Mouse (Mus musculus): ENCODE results near the gene Olfr1442. TPM values are rescaled to one million over a fixed set of nuclear protein-coding genes. Genes with fewer than 3 reads are reported as not detected.

The Olfr1442 gene
- total RNA-seq, 2 experiments from 2014 or later, result not detected

GRCm38 (mm10) chr19:12725851-12726250 is 55.6 kb downstream of the Olfr1442 start:
- no peak for DNase-seq
- intact Hi-C loops (cut with DNase I; ENCODE audit: low total_unique reads), result loop anchor here (5.0 to 10.0 kb wide), 2 partner anchors 79 to 96 kb away; no protein-coding TSS in a partner anchor

Other genes starting within 250 kb of the Olfr1442 start
- not detected for gene Pfpl, start 242.5 kb upstream of the Olfr1442 start, total RNA-seq (2021)
- 1 to 10 TPM; 1.5 to 1.6 TPM for gene Mpeg1, start 209.7 kb upstream of the Olfr1442 start, total RNA-seq (2021)
- 10 to 100 TPM; 10.1 to 14.1 TPM for gene Dtx4, start 169.0 kb upstream of the Olfr1442 start, total RNA-seq (2021)
- 1 to 10 TPM; 3.9 to 5.5 TPM for gene Fam111a, start 124.7 kb upstream of the Olfr1442 start, total RNA-seq (2021)
- not detected for gene Gm4952, start 70.5 kb upstream of the Olfr1442 start, total RNA-seq (2021)
- gene Glyat, start 37.1 kb upstream of the Olfr1442 start, total RNA-seq (2021), result under 1 TPM in 1 of 2 experiments, not detected in 1; 0.06 TPM
- gene Olfr1443, start 7.7 kb downstream of the Olfr1442 start, total RNA-seq (2021), result not detected
- gene Keg1, start 25.3 kb downstream of the Olfr1442 start, total RNA-seq (2021), result not detected
- 1 to 10 TPM; 2.3 to 4.3 TPM for gene Cntf, start 95.2 kb downstream of the Olfr1442 start, total RNA-seq (2021)
- 10 to 100 TPM; 61.0 to 64.6 TPM for gene Zfp91, start 125.7 kb downstream of the Olfr1442 start, total RNA-seq (2021)
- gene Lpxn, start 125.8 kb downstream of the Olfr1442 start, total RNA-seq (2021), result under 1 TPM; 0.49 to 0.68 TPM
- not detected for gene Gm5244, start 176.2 kb downstream of the Olfr1442 start, total RNA-seq (2021)
- not detected for gene Olfr1444, start 186.8 kb downstream of the Olfr1442 start, total RNA-seq (2021)
- not detected for gene Olfr1445, start 213.4 kb downstream of the Olfr1442 start, total RNA-seq (2021)
- gene Olfr1446, start 223.1 kb downstream of the Olfr1442 start, total RNA-seq (2021), result not detected
- gene Olfr1447, start 233.3 kb downstream of the Olfr1442 start, total RNA-seq (2021), result not detected

Measured in gastrocnemius, postnatal 14 days (tissue).